In the genomic region with DNA sequence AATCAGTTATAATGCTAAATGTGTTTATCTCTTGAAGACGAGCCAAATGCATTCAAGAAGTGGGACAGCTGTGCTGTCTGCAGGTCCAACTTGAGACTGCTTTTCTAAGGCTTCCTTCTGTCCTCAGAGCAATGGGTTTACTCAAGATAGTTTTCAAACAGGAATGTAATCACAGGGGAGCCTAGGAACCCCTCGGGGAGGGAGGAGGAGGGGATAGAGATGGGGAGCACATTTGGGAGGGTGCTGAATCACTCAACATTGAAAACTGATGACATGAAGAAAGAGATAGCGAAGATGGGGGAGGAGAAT, we compare ENCODE assay signal across 25 mouse cellular contexts. TPM values are rescaled to one million over a fixed set of nuclear protein-coding genes. Genes with fewer than 3 reads are reported as not detected.
DNase-seq lines count a peak whose midpoint lies in the region; ATAC-seq lines count a peak whose summit lies in the region.
"Had no signal": no experiment of that assay in that cellular context is flagged by ENCODE, and none has a peak within 500 bp of the region (broad histone marks: within the 10 kb centered on the region; RNA-seq: fewer than 3 reads in every experiment).

No protein-coding gene starts in this region.

- DNase-seq in lung, postnatal 36 days: no peak
- DNase-seq in ZHBTc4 (ENCODE audit: low read depth, low spot score): peak; percentile 6
- DNase-seq in embryonic facial prominence, embryonic 14.5 days (ENCODE audit: low spot score): peak; percentile 12
- DNase-seq in heart, embryonic 10.5 days (ENCODE audit: low spot score): no peak
- DNase-seq: adrenal gland, postnatal 10 days; B cell, adult 2 months; cerebellum, adult 8-10 months; cerebellum, postnatal 25 days; gastrocnemius, postnatal 10 days; heart, postnatal 4 days; kidney, adult 11 months; kidney, postnatal 14 days; layer of hippocampus, adult 9-11 months; thymus, postnatal 4 days had no signal

- H3K4me2 ChIP-seq in lung, embryonic 15.5 days: no peak overlapping the region
- H3K4me2 ChIP-seq in embryonic facial prominence, embryonic 14.5 days (ENCODE audit: low read depth, low read length): no peak overlapping the region
- H3K4me2 ChIP-seq in stomach, embryonic 16.5 days (ENCODE audit: low read depth, low read length): no peak overlapping the region
- H3K4me2 ChIP-seq: forebrain, embryonic 13.5 days; heart, embryonic 11.5 days; hindbrain, embryonic 13.5 days; limb, embryonic 12.5 days; liver, embryonic 15.5 days; midbrain, embryonic 12.5 days; neural tube, embryonic 12.5 days had no signal

- no peak overlapping the region for H3K9ac ChIP-seq in lung, embryonic 15.5 days
- no peak overlapping the region for H3K9ac ChIP-seq in embryonic facial prominence, embryonic 14.5 days (ENCODE audit: low read depth, low read length)
- H3K9ac ChIP-seq in stomach, embryonic 16.5 days (ENCODE audit: low read length): no peak overlapping the region
- H3K9ac ChIP-seq: forebrain, embryonic 13.5 days; hindbrain, embryonic 13.5 days; limb, embryonic 12.5 days; liver, embryonic 15.5 days; midbrain, embryonic 12.5 days; neural tube, embryonic 12.5 days had no signal

- ATAC-seq in lung, embryonic 15.5 days (ENCODE audit: borderline replicate concordance, extremely low read depth, low FRiP score, low TSS enrichment): peak; percentile 78
- ATAC-seq in embryonic facial prominence, embryonic 14.5 days (ENCODE audit: low read depth): no peak
- no peak for ATAC-seq in stomach, embryonic 16.5 days (ENCODE audit: insufficient read depth, low FRiP score)
- ATAC-seq: forebrain, embryonic 13.5 days had no signal

- H3K27ac ChIP-seq in lung, embryonic 15.5 days: peak overlapping the region; percentile 64
- H3K27ac ChIP-seq in embryonic facial prominence, embryonic 14.5 days (replicated peaks; ENCODE audit: low read depth, low read length): no peak overlapping the region
- peak overlapping the region; percentile 47 for H3K27ac ChIP-seq in stomach, embryonic 16.5 days (ENCODE audit: low read length)
- H3K27ac ChIP-seq in heart, embryonic 10.5 days: no peak overlapping the region
- H3K27ac ChIP-seq: forebrain, embryonic 13.5 days; hindbrain, embryonic 13.5 days; liver, embryonic 15.5 days; midbrain, embryonic 12.5 days; neural tube, embryonic 12.5 days had no signal

- no peak overlapping the region for H3K4me3 ChIP-seq in lung, embryonic 15.5 days
- H3K4me3 ChIP-seq in embryonic facial prominence, embryonic 14.5 days (ENCODE audit: low read depth, low read length): no peak overlapping the region
- H3K4me3 ChIP-seq in stomach, embryonic 16.5 days (replicated peaks; ENCODE audit: low read length): no peak overlapping the region
- no peak overlapping the region for H3K4me3 ChIP-seq in heart, embryonic 10.5 days
- H3K4me3 ChIP-seq: forebrain, embryonic 13.5 days; hindbrain, embryonic 13.5 days; limb, embryonic 12.5 days; liver, embryonic 15.5 days; megakaryocyte, embryonic 14.5 days; midbrain, embryonic 12.5 days; myocyte; neural tube, embryonic 12.5 days had no signal

- no peaks in the 10 kb centered on the region for H3K27me3 ChIP-seq in lung, embryonic 15.5 days
- no peaks in the 10 kb centered on the region for H3K27me3 ChIP-seq in embryonic facial prominence, embryonic 14.5 days (replicated peaks; ENCODE audit: control insufficient read depth, insufficient read depth, low read length)
- H3K27me3 ChIP-seq in stomach, embryonic 16.5 days (ENCODE audit: control insufficient read depth, insufficient read depth, low read length): no peaks in the 10 kb centered on the region
- no peaks in the 10 kb centered on the region for H3K27me3 ChIP-seq in heart, embryonic 10.5 days (ENCODE audit: insufficient read depth, poor library complexity, severe bottlenecking)
- H3K27me3 ChIP-seq: forebrain, embryonic 13.5 days; hindbrain, embryonic 13.5 days; limb, embryonic 12.5 days; liver, embryonic 15.5 days; megakaryocyte, embryonic 14.5 days; midbrain, embryonic 12.5 days; neural tube, embryonic 12.5 days had no signal

- H3K36me3 ChIP-seq in lung, embryonic 15.5 days: no peaks in the 10 kb centered on the region
- no peaks in the 10 kb centered on the region for H3K36me3 ChIP-seq in embryonic facial prominence, embryonic 14.5 days (ENCODE audit: control insufficient read depth, insufficient read depth, low read length)
- H3K36me3 ChIP-seq in stomach, embryonic 16.5 days (ENCODE audit: control insufficient read depth, insufficient read depth, low read length): no peaks in the 10 kb centered on the region
- H3K36me3 ChIP-seq in heart, embryonic 10.5 days: no peaks in the 10 kb centered on the region
- H3K36me3 ChIP-seq: hindbrain, embryonic 13.5 days; limb, embryonic 12.5 days; liver, embryonic 15.5 days; midbrain, embryonic 12.5 days; neural tube, embryonic 12.5 days had no signal

- 48% methylated on average over 3 of the region's 3 CpGs for WGBS in lung, embryonic 15.5 days
- 54% methylated on average over 3 of the region's 3 CpGs for WGBS in embryonic facial prominence, embryonic 14.5 days
- WGBS in stomach, embryonic 16.5 days: 54% methylated on average over 3 of the region's 3 CpGs
- WGBS in heart, embryonic 10.5 days: 60% methylated on average over 3 of the region's 3 CpGs

- H3K9me3 ChIP-seq in lung, embryonic 15.5 days: no peaks in the 10 kb centered on the region
- no peaks in the 10 kb centered on the region for H3K9me3 ChIP-seq in embryonic facial prominence, embryonic 14.5 days (ENCODE audit: control insufficient read depth, low read length)
- no peaks in the 10 kb centered on the region for H3K9me3 ChIP-seq in stomach, embryonic 16.5 days (replicated peaks; ENCODE audit: control insufficient read depth, low read length)
- no peaks in the 10 kb centered on the region for H3K9me3 ChIP-seq in heart, embryonic 10.5 days
- H3K9me3 ChIP-seq: forebrain, embryonic 13.5 days; hindbrain, embryonic 13.5 days; limb, embryonic 12.5 days; liver, embryonic 15.5 days; megakaryocyte, embryonic 14.5 days; midbrain, embryonic 12.5 days; neural tube, embryonic 12.5 days had no signal

- H3K4me1 ChIP-seq in lung, embryonic 15.5 days: peaks cover 15% of the 10 kb centered on the region
- peaks cover 5% of the 10 kb centered on the region; the same call in 1 of the 2 replicates for H3K4me1 ChIP-seq in embryonic facial prominence, embryonic 14.5 days (ENCODE audit: control insufficient read depth, insufficient read depth, low read length)
- no peaks in the 10 kb centered on the region for H3K4me1 ChIP-seq in stomach, embryonic 16.5 days (ENCODE audit: control insufficient read depth, insufficient read depth, low read length)
- peaks cover 15% of the 10 kb centered on the region for H3K4me1 ChIP-seq in heart, embryonic 10.5 days
- H3K4me1 ChIP-seq: forebrain, embryonic 13.5 days; hindbrain, embryonic 13.5 days; limb, embryonic 12.5 days; liver, embryonic 15.5 days; megakaryocyte, embryonic 14.5 days; midbrain, embryonic 12.5 days; neural tube, embryonic 12.5 days had no signal

RNA-seq across cellular contexts. Expression of a gene that starts 56.5 kb away (rescaled TPM):
- 30.5 and 35.1 TPM in 2 replicates for polyA plus RNA-seq in lung, embryonic 15.5 days (2015; fragmentation: Nextera tagmentation; extraction: Ambion mirVana)
- polyA plus RNA-seq in embryonic facial prominence, embryonic 14.5 days (2014; fragmentation: Nextera tagmentation; extraction: Ambion mirVana): 16.0 and 17.0 TPM in 2 replicates
- polyA plus RNA-seq in stomach, embryonic 16.5 days (2015; fragmentation: Nextera tagmentation; extraction: Ambion mirVana): 10.3 and 11.7 TPM in 2 replicates
- polyA plus RNA-seq in heart, embryonic 10.5 days (2016; fragmentation: Nextera tagmentation; extraction: Ambion mirVana): 9.8 and 12.4 TPM in 2 replicates

Comparison
In these comparisons a context has a peak if more than half of its experiments do, and no peak if none do; other contexts are left out.
1. H3K27ac ChIP-seq: peak in lung, embryonic 15.5 days (single experiment) and stomach, embryonic 16.5 days (single experiment); none in embryonic facial prominence, embryonic 14.5 days (single experiment) and heart, embryonic 10.5 days (single experiment).
2. DNase-seq: peak in ZHBTc4 (single experiment) and embryonic facial prominence, embryonic 14.5 days (single experiment); none in lung, postnatal 36 days (single experiment) and heart, embryonic 10.5 days (single experiment).